Mouse (Mus musculus) testis, adult 2 months (tissue): ENCODE measurements at regions not wholly inside any gene's neighbourhood (a gene's known extent, or its start where the extent isn't known, plus 50 kb on each side); places are given as distances from the start of the nearest gene placed in this dataset.

ENCODE experiments used
- H3K27ac ChIP-seq: fragments of 200-500 bp; 2 replicates; pipeline ENCODE4 v1.5.1; 2012; ENCODE audit warnings: low read depth, low read length; ENCODE audit not compliant: control insufficient read depth, insufficient read depth
- H3K27me3 ChIP-seq: fragments of 200-500 bp; 2 replicates; pipeline ENCODE4 v1.6.1; 2012; ENCODE audit warnings: mild to moderate bottlenecking, low read length, moderate library complexity; ENCODE audit not compliant: control insufficient read depth, insufficient read depth
- H3K36me3 ChIP-seq: fragments of 200-500 bp; 2 replicates; pipeline ENCODE4 v1.6.1; 2012; ENCODE audit warnings: mild to moderate bottlenecking, low read length; ENCODE audit not compliant: control insufficient read depth, insufficient read depth
- H3K4me1 ChIP-seq: fragments of 200-500 bp; 2 replicates; pipeline ENCODE4 v1.6.1; 2012; ENCODE audit warnings: low read length; ENCODE audit not compliant: control insufficient read depth, insufficient read depth
- H3K4me3 ChIP-seq: fragments of 200-500 bp; 2 replicates; pipeline ENCODE4 v1.5.1; 2012; ENCODE audit warnings: low read depth, mild to moderate bottlenecking, low read length, moderate library complexity, mixed read lengths; ENCODE audit not compliant: control insufficient read depth
- CTCF ChIP-seq: fragments of 200-500 bp; IDR thresholded peaks from 2 replicates; pipeline ENCODE4 v1.5.1; 2012; ENCODE audit warnings: low read depth, mild to moderate bottlenecking, inconsistent platforms, low read length, moderate library complexity; ENCODE audit not compliant: control insufficient read depth, insufficient read depth, insufficient replicate concordance
- POLR2A ChIP-seq: fragments of 200-500 bp; IDR thresholded peaks from 2 replicates; pipeline ENCODE4 v1.6.1; 2012; ENCODE audit warnings: low read depth, mild to moderate bottlenecking, inconsistent platforms, low read length, moderate library complexity; ENCODE audit not compliant: control insufficient read depth

GRCm38 (mm10) chr13:72258794-72259193, 295.3 kb upstream of the Irx1 start:
- H3K4me1 ChIP-seq: no peaks in the 10 kb centered on the region
- H3K36me3 ChIP-seq: no peaks in the 10 kb centered on the region
- TF ChIP-seq POLR2A: no peak
- H3K4me3 ChIP-seq: no peak overlapping the region
- no peak overlapping the region for H3K27ac ChIP-seq
- H3K27me3 ChIP-seq: no peaks in the 10 kb centered on the region

GRCm38 (mm10) chr13:72264416-72264815, 300.9 kb upstream of the Irx1 start:
- no peak overlapping the region for H3K27ac ChIP-seq
- no peak overlapping the region for H3K4me3 ChIP-seq
- TF ChIP-seq POLR2A (no peak), CTCF (no peak)

DNA sequence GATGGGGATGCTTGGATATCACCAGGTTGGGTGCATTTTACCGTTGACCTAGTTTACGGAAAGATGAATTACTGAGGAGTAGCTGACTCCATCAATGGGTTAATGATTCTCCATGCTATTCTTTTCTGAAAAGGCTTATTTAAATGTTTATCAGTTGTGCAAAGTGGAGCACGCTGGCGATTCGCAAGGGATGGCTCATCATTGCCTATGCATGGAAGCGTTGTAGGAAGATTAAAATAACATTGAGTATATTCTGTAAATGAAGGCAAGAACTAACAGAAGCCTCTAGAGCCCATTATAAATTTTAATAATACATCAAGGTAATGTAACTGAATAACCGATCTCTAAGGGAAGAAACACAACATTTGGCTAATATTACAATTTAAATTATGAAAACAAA, 301.6 kb upstream of the Irx1 start:
- Histone ChIP-seq H3K4me1 (no peaks in the 10 kb centered on the region), H3K36me3 (no peaks in the 10 kb centered on the region), H3K4me3 (no peak overlapping the region), H3K27ac (no peak overlapping the region), H3K27me3 (no peaks in the 10 kb centered on the region)
- TF ChIP-seq POLR2A: no peak
- no peak for TF ChIP-seq CTCF

More at GRCm38 (mm10) chr13:72264416-72264815, 300.9 kb upstream of the Irx1 start:
- Histone ChIP-seq H3K36me3 (no peaks in the 10 kb centered on the region), H3K4me1 (no peaks in the 10 kb centered on the region), H3K27me3 (no peaks in the 10 kb centered on the region)

DNA sequence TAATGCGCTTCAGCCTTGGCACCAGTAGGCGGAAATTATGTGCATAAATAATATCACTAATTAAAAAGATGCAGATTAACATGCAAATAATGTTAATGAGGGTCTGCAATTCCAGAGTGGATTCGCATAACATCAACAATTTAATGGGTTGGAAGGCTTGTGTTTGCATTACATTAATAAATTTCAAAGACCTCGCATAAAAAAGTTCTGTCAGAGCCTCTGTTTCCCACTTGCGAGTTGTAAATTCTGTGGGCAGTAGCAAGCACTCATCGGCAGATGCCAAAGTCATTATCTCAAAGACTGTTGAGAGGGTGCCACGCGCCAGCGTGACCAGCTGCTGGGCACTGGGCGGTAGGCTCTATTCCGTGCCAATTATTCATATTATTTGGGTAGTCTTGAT, 302.1 kb upstream of the Irx1 start:
- no peaks in the 10 kb centered on the region for H3K4me1 ChIP-seq
- H3K27ac ChIP-seq: no peak overlapping the region
- H3K27me3 ChIP-seq: no peaks in the 10 kb centered on the region
- no peak overlapping the region for H3K4me3 ChIP-seq
- TF ChIP-seq POLR2A: no peak
- no peak for TF ChIP-seq CTCF
- H3K36me3 ChIP-seq: no peaks in the 10 kb centered on the region

- Histone ChIP-seq H3K36me3 (no peaks in the 10 kb centered on the region), H3K27ac (no peak overlapping the region), H3K4me1 (no peaks in the 10 kb centered on the region), H3K4me3 (no peak overlapping the region), H3K27me3 (no peaks in the 10 kb centered on the region)
- TF ChIP-seq POLR2A (no peak), CTCF (no peak)
Measured at GRCm38 (mm10) chr13:72266174-72266768, 302.7 kb upstream of the Irx1 start.

- H3K36me3 ChIP-seq: no peaks in the 10 kb centered on the region
- TF ChIP-seq POLR2A (no peak), CTCF (no peak)
- H3K27ac ChIP-seq: no peak overlapping the region
- H3K4me1 ChIP-seq: no peaks in the 10 kb centered on the region
- no peak overlapping the region for H3K4me3 ChIP-seq
- no peaks in the 10 kb centered on the region for H3K27me3 ChIP-seq
Measured at GRCm38 (mm10) chr13:72280343-72280742, 316.8 kb upstream of the Irx1 start.

DNA sequence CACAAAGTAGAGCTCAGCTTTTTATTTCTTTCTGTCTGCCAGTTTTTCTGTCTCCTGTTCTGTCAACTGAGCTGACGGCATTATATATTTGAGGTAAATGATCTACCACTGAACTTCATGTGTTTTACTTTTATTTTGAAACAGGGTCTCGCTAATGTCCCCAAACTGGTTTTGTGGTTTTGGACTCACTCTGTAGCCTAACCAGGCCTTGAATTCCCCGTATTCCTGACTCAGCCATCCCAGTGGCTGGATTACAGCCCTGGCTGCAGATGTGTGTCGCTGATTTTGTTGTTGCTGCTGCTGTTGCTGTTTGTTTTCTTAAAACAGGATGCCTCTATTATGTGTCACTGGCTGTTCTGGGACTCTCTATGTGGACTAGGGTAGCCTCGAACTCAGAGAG, 317.3 kb upstream of the Irx1 start:
- Histone ChIP-seq H3K27ac (no peak overlapping the region), H3K4me1 (no peaks in the 10 kb centered on the region), H3K4me3 (no peak overlapping the region), H3K27me3 (no peaks in the 10 kb centered on the region), H3K36me3 (no peaks in the 10 kb centered on the region)
- no peak for TF ChIP-seq POLR2A

DNA sequence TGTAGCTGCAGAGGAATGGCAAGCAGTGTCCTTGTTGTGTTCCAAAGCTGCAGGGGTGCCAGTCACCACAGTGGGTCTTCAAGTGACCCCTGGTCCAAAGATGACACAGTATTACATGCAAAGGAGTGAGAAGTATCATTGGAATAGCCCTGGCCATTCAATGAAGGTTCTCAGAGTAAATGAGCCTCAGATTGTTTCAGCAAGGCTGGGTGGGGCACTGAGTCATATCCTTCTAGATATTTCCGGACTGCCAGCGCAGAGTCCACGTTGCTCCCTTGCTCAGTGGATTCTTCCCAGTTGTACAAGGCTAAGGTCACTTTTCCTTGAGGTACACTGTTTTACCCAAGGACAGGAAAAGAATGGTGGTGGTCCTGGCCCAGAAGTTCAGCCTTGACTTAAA, 319.2 kb upstream of the Irx1 start:
- Histone ChIP-seq H3K36me3 (no peaks in the 10 kb centered on the region), H3K27me3 (no peaks in the 10 kb centered on the region), H3K4me3 (no peak overlapping the region), H3K4me1 (no peaks in the 10 kb centered on the region), H3K27ac (no peak overlapping the region)
- TF ChIP-seq POLR2A: no peak
- no peak for TF ChIP-seq CTCF
